Mouse (Mus musculus) kidney, adult 2 months (tissue): ENCODE data around the gene Rsph1. TPM values are rescaled to one million over a fixed set of nuclear protein-coding genes. Genes with fewer than 3 reads are reported as not detected.

Experiments used
- DNase-seq: peaks from one replicate; pipeline ENCODE4 v3.0.0; 2021
- H3K27ac ChIP-seq: fragments of 200-500 bp; 2 replicates; pipeline ENCODE4 v1.5.1; 2012; ENCODE audit warnings: low read depth, low read length, control low read depth, inconsistent platforms; ENCODE audit not compliant: insufficient read depth
- H3K27me3 ChIP-seq: fragments of 200-500 bp; replicated peaks from 2 replicates; pipeline ENCODE4 v1.6.1; 2012; ENCODE audit warnings: mild to moderate bottlenecking, moderate library complexity, low read length, inconsistent platforms; ENCODE audit not compliant: control insufficient read depth, insufficient read depth
- H3K36me3 ChIP-seq: fragments of 200-500 bp; 2 replicates; pipeline ENCODE4 v1.6.1; 2012; ENCODE audit warnings: mild to moderate bottlenecking, moderate library complexity, low read length, inconsistent platforms; ENCODE audit not compliant: control insufficient read depth, insufficient read depth
- H3K4me1 ChIP-seq: fragments of 200-500 bp; 2 replicates; pipeline ENCODE4 v1.6.1; 2011; ENCODE audit warnings: low read length; ENCODE audit not compliant: control insufficient read depth, insufficient read depth
- H3K4me3 ChIP-seq: fragments of 200-500 bp; 2 replicates; pipeline ENCODE4 v1.5.1; 2011; ENCODE audit warnings: mild to moderate bottlenecking, low read depth, low read length, control low read depth; ENCODE audit not compliant: insufficient read depth
- CTCF ChIP-seq: fragments of 200-500 bp; conservative IDR thresholded peaks from 2 replicates; pipeline ENCODE4 v1.5.1; 2011; ENCODE audit warnings: low read depth, mild to moderate bottlenecking, control low read depth, low read length, moderate library complexity, mixed read lengths; ENCODE audit not compliant: insufficient read depth, insufficient read length
- POLR2A ChIP-seq: fragments of 200-500 bp; IDR thresholded peaks from one replicate; pipeline ENCODE4 v1.6.1; 2011; ENCODE audit warnings: low read depth, low read length, control low read depth
- WGBS: fragments of 180-500 bp; shearing (Covaris S2); methylation state at CpG from one replicate; pipeline ENCODE4 v1.1.7; 2018; 5-methylcytosine and 5-hydroxymethylcytosine counted together
- polyA plus RNA-seq: library from polyadenylated mRNA; depleted of rRNA; stranded (reverse); fragments of >200 nt; gene quantifications from 2 replicates; pipeline ENCODE4 v1.2.3, GENCODE M21; 2012

The Rsph1 gene
- polyA plus RNA-seq, 1 experiment: 1.1 TPM

DNA sequence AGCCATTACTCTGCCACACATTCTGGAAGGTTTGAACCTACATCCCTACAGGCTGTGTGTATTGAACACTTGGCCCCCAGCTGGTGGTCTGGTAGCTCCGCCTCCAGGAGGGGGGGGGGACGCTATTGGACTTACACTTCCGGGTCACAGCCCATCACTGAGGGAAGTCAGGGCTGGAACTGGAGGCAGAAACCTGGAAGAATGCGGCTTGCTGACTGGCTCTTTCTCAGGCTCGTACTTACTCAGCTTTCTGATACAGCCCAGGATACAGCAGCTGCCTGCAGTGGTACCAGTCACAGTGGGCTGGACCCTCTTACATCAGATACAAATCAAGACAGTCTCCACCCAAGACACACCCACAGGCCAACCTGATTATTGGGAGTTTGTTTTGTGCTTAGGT, 30.0 kb downstream of the Rsph1 start:
- no peaks in the 10 kb centered on the region for H3K36me3 ChIP-seq
- H3K27me3 ChIP-seq: no peaks in the 10 kb centered on the region
- no peak for TF ChIP-seq CTCF
- TF ChIP-seq POLR2A: no peak
- 46% methylated on average over 5 of the region's 5 CpGs for WGBS
- no peak overlapping the region for H3K4me3 ChIP-seq
- H3K27ac ChIP-seq: no peak overlapping the region
- no peaks in the 10 kb centered on the region for H3K4me1 ChIP-seq
- no peak for DNase-seq

DNA sequence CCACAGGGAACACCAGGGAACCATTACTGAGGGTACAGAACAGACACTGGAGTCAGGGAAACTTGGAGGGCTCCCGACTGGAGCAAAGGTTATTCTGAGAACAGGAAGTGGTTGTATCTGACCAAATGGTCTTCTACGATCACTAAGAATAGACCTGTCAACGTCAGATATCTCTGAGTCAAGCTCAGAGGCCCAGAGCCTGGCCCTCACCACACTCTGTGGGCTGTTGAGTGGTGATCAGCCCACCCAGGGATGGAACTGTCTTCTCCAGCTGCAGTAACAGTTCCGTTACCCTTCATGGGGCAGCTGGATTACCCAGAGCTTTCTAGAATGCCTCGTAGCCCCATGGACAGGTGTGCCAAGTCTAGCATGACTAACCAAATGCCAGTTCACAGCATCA, 31.9 kb downstream of the Rsph1 start:
- H3K36me3 ChIP-seq: no peaks in the 10 kb centered on the region
- no peaks in the 10 kb centered on the region for H3K4me1 ChIP-seq
- 61% methylated on average over 5 of the region's 5 CpGs for WGBS
- no peak for DNase-seq
- no peaks in the 10 kb centered on the region for H3K27me3 ChIP-seq
- no peak for TF ChIP-seq POLR2A
- TF ChIP-seq CTCF: no peak
- H3K4me3 ChIP-seq: no peak overlapping the region
- no peak overlapping the region for H3K27ac ChIP-seq

DNA sequence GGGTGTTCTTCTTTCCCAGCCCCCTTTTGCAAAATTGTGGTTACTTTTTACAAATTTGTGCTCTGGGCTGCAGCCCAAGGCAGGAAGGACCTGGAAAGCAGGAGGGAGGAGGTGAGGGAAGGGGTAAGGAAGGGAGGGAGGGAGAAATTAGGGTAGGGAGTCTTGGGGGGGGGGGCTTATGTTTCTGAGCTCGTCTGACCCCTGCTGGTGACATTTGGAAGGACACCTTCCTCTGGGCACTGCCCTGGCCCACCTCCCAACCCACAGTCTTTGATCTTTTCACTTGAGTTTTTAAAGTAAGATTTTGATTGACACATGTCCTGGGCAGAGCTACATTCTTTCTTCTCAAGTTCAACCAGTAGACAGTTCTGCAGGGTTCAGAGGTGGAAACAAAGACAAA, 34.4 kb downstream of the Rsph1 start:
- H3K36me3 ChIP-seq: no peaks in the 10 kb centered on the region
- H3K27ac ChIP-seq: no peak overlapping the region
- H3K4me1 ChIP-seq: no peaks in the 10 kb centered on the region
- H3K4me3 ChIP-seq: no peak overlapping the region
- WGBS: 0% methylated on average over 1 of the region's 1 CpGs
- H3K27me3 ChIP-seq: no peaks in the 10 kb centered on the region
- TF ChIP-seq CTCF (peak; percentile 43), POLR2A (no peak)
- no peak for DNase-seq

DNA sequence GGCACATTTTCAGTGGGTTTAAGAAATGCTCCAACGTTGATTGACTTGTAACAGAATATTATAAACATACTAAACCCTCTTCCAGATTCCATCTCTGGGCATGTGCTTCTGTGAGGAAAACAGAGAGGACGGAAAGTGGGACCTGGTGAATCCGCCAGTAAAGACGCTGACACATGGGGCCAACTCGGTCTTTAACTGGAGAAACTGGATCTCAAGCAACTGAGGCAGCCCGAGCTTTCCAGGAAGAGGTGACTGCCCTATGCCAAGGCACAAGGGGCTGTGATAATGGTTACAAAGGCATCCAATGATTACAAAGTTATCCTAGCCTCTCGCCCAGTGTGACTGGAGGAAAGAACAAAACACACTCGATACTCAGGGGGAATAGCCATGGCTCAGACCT, 36.0 kb downstream of the Rsph1 start:
- Histone ChIP-seq H3K27me3 (no peaks in the 10 kb centered on the region), H3K27ac (no peak overlapping the region), H3K36me3 (no peaks in the 10 kb centered on the region), H3K4me3 (no peak overlapping the region), H3K4me1 (no peaks in the 10 kb centered on the region)
- TF ChIP-seq CTCF (no peak), POLR2A (no peak)
- DNase-seq: no peak
- WGBS: 83% methylated on average over 8 of the region's 8 CpGs

DNA sequence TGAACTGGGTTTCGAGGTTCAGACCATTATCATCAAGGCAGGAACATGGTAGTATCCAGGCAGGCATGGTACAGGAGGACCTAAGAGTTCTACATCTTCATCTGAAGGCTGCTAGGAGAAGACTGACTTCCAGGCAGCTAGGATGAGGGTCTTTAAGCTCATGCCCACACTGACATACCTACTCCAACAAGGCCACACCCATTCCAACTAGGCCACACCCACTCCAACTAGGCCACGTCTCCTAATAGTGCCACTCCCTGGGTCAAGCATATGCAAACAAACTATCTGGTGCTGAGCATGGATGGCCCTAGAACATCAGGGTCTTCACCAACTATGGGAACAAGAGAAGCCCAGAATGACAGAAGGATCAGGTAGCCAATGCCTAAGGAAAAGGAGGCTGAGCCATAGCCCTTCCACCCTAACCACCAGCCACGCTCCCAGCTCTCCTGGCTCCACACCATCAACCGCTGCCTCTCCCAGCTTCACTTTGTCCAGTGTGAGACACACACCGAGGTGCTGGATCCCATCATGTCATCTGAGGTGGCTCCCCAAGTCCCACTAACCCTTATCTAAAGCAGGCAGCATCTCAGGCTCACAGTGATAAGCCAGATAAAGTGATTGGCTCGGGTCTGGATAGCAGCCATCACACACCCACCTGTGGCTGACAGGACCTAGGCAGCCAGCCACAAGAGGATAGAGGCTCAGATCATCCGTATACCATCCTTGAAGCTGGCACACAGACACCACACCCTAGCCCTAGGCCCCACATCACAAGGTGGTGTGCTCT, 38.8 kb downstream of the Rsph1 start:
- no peak for DNase-seq
- no peak overlapping the region for H3K27ac ChIP-seq
- no peaks in the 10 kb centered on the region for H3K27me3 ChIP-seq
- no peak overlapping the region for H3K4me3 ChIP-seq
- no peak for TF ChIP-seq POLR2A
- no peak for TF ChIP-seq CTCF
- no peaks in the 10 kb centered on the region for H3K36me3 ChIP-seq
- no peaks in the 10 kb centered on the region for H3K4me1 ChIP-seq
- WGBS: 83% methylated on average over 7 of the region's 7 CpGs

DNA sequence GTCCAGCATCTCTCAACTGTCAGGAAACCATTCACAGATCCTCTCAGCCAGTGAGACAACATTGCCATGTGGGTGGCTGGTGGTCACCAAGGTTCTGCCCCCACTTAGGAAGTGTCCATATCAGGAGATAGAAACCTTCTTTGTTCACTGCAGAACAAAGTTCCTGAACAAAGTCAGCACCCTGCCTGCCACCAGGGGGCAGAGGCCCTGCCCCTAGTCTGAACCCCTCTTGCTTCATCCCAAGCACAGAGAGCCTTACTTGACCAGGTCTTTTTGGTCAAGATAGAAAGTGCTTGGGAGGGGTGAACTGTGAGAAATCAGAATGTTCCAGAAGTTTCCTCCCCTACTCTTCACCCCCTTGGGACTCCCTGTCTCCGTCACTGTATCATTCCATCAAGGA, 41.3 kb downstream of the Rsph1 start:
- no peak overlapping the region for H3K4me3 ChIP-seq
- no peaks in the 10 kb centered on the region for H3K27me3 ChIP-seq
- H3K27ac ChIP-seq: no peak overlapping the region
- no peaks in the 10 kb centered on the region for H3K36me3 ChIP-seq
- DNase-seq: no peak
- WGBS: 93% methylated on average over 1 of the region's 1 CpGs
- H3K4me1 ChIP-seq: no peaks in the 10 kb centered on the region
- TF ChIP-seq POLR2A: no peak
- 0 out of 2 replicates have a peak, but pooled peaks have one; percentile 7 for TF ChIP-seq CTCF

DNA sequence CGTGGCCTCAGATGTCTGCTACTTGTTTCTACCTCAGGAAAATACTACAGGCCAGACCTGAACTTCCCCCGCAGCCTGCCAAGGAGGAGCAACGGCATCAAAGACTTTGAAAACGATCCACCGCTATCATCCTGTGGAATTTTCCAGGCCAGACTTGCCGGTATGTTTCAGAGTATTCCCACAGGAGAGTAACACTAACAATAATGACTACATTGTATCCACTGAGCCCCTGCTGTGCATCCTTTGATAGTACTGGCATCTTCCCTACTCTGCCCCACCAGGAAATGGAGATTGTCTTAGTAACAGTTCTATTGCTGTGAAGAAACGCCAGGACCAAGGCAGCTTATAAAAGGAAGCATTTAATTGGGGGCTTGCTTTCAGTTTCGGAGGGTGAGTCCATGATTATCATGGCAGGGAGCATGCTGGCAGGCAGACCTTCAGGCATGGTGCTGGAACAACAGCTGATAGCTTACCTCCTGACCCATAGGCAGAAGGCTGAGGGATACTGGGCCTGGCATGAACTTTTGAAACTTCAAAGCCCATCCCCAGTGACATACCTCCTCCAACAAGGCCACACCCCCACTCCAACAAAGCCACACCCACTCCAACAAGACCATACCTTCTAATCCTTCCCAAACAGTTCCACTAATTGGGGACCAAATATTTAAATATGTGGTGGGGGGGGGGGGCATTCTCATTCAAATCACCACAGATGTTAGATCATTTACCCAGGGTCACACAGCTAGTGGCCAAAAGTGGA, 44.8 kb downstream of the Rsph1 start:
- TF ChIP-seq CTCF (no peak), POLR2A (no peak)
- no peaks in the 10 kb centered on the region for H3K36me3 ChIP-seq
- H3K4me3 ChIP-seq: no peak overlapping the region
- H3K27ac ChIP-seq: no peak overlapping the region
- peak; percentile 11 for DNase-seq
- WGBS: 42% methylated on average over 8 of the region's 8 CpGs
- no peaks in the 10 kb centered on the region for H3K4me1 ChIP-seq
- no peaks in the 10 kb centered on the region for H3K27me3 ChIP-seq
